Mouse (Mus musculus) ES-CJ7 (cell line): Measurements from ENCODE around the gene Wnt5b.

Source experiments
- DNase-seq: peaks from one replicate; pipeline ENCODE4 v3.0.0; 2011; ENCODE audit warnings: low read depth, low spot score

Gene Wnt5b

DNA sequence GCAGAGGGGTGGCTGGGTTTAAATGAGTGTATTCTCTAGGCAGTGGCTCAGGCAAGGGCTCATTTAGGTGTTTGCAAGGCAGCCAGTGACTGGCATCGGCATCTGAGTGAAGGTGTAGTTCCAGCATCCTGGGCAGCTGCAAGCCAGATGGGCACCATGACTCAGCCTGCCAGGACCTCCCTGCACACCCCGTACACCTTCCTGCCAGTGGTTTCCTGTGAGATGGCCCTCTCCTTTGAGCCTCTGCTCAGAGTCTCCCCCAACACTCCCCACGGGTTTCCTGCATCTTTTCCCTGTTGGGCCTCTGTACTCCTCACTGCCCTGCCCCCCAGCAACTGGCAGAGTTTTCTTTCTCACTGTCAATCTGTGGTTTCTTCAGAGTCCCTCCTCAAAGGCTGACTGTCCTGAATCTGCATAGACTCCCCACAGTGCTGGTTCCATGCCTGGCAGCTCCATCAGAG lies 22.2 kb downstream of the Wnt5b start:
- no peak for DNase-seq

DNA sequence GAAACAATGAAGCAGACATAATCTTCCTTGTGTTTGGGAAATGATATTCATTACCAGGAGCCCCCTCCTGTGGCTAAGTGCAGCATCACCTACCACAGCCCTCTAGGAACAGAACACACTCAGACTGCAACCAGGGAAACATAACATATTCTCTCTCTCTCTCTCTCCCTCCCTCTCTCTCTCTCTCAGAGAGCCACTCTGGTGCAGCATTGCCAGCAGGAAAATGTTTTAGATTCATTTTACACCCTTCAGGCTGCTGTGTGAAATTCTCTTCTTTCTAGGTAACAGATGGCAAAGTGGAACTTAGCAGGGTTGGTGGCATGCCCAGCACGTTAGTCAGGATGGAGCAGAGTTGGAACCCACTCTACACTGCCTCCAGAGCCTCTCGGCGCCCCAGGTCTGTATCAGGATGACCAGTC lies 22.7 kb downstream of the Wnt5b start:
- DNase-seq: no peak

GRCm38 (mm10) chr6:119520731-119521130 lies 23.4 kb downstream of the Wnt5b start:
- peak; percentile 22 for DNase-seq

DNA sequence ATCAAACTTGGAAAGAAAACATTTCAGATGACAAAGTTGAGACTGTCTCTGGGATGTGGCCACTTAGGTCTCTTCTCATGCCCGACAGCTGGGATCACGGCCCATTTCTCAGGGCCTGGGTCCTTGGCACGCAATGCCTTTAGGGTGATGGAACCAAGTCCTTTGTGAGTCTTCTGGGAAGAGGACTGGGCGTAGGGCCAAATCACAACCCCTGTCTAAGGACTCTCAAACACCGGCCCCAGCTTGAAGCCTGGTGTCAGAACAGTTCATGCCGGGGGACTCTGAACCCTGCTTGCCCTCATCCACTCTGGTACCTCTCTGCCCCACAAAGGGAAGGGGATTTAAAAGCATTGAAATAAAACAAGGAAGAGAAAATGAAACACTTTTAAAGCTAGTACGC lies 30.1 kb downstream of the Wnt5b start:
- DNase-seq: no peak

- DNase-seq: no peak
These were observed 30.7 kb downstream of the Wnt5b start for GRCm38 (mm10) chr6:119513452-119513851.

- DNase-seq: no peak
These were observed 31.4 kb downstream of the Wnt5b start for GRCm38 (mm10) chr6:119512701-119513100.

DNA sequence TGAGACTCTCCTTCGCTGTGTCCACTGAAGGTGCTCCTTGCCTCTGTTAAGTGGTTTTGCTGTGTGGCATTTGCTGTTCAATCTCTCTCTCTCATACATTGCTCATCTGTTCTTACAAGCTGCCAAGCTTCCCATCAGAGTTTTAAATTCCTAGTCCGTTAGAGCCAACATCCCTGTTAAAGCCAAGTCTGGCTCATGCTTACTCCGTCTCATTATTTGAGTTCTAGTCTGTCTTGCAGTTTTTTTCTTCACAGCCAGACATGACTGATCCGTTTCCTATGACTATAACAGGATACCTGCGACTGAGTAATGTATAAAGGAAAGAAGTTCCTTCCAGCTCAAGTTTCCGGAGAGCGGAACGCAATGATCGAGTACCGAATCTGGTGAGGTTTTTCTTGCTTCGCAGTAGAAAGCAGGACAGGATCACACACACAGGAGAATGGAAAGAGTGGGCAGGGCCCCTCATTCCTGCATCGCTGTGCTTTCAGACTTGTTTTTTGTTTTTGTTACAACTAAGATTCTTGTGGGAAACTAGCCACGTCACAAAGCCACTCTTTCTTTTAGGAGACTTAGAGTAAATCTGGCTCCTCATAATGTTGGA lies 34.6 kb downstream of the Wnt5b start:
- no peak for DNase-seq

- DNase-seq: no peak
These were observed 35.3 kb downstream of the Wnt5b start for GRCm38 (mm10) chr6:119508634-119509375.

DNA sequence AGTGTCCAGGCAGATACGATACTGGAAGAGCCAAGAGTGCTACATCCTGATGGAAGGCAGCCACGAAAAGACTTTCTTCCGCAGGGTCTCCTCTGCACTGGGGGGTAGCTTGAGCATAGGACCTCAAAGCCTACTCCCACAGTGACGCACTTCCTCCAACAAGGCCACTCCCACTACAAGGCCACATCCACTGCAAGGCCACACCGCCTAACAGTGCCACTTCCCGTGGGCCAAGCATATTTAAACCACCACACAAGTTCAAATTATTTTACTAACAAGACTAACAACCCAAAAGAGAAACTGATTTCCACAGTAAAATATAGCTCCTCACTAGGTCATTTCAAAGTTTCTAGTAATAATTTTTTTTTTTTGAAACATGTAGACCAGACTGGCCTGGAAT lies 35.9 kb downstream of the Wnt5b start:
- no peak for DNase-seq

GRCm38 (mm10) chr6:119505525-119506225 lies 38.5 kb downstream of the Wnt5b start:
- DNase-seq: peak; percentile 28

DNA sequence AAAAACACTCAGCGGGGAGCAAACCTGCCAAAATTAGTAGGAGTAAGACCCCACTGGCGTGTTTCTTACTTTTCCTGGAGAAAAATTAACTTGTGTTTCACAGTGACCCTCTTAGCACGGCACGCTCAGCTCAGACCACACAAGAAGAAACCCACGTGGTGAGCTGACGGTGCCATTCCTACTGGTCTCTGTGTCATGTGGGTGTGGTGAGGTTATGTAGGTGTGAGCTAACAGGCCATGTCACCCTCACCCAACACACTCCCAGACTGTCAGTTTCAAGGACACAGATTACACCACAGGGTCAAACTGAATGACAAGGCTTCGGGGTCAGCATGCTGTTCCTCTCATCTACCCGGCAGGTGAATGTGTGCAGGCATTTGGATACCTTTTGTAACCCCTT lies 39.4 kb downstream of the Wnt5b start:
- DNase-seq: peak; percentile 31

- no peak for DNase-seq
These were observed 42.1 kb downstream of the Wnt5b start for GRCm38 (mm10) chr6:119502031-119502430.

DNA sequence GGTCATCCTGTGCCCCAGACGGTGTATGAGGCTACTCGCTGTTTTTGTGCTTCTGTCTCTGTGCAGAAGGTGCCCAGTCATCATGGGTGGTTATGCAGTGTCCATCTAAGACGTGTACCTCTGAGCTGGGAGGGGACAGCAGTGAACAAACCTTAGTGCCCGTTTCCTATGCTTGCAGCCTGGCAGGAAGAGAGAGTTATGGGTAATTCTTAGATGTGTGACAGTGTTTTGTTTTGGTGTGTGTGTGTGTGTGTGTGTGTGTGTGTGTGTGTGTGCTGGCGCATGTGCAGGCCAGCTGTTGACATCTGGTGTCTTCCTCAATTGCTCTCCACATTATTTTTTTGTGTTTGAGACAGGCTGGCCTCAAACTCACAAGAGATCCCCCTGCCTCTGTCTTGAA lies 44.1 kb downstream of the Wnt5b start:
- no peak for DNase-seq

GRCm38 (mm10) chr6:119499271-119499670 lies 44.9 kb downstream of the Wnt5b start:
- DNase-seq: peak; percentile 42

DNA sequence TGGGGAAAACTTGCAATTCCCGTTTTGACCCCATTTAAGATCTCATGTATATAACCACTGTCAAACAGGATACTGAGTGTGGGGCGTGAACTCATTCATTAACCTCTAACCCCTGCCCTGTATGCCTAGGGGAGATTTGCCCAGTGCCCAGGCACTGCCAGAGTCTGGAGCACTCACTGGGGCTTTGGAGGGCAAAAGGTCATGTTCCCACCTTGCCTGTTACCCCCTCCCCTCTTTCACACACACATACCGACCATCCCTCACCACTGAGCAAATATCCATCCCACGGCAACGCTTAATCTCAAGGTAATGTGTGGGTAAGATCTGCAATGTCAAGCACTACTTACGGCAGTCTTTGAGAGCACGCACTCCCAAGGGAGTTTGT lies 51.5 kb downstream of the Wnt5b start:
- no peak for DNase-seq

- no peak for DNase-seq
These were observed 52.0 kb downstream of the Wnt5b start for GRCm38 (mm10) chr6:119491997-119492629.

DNA sequence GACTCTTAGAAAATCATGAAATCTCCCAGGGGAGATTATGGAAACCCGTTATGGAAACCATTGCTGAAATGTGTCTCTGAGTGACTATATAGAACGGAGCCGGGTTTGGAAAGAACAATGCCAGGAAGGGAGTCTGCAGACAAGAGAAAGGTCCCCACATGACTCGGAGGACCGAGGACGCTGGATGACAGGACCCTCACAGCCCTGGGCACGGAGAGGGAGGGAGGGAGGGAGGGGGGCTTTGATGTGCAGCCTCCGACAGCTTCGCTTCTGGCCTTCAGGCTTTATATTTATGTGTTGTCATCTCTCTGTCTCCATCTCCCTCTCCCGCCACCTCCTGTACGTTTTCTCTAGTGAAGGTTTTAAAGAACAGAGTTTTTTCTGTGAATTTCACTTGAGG lies 53.1 kb downstream of the Wnt5b start:
- DNase-seq: no peak

DNA sequence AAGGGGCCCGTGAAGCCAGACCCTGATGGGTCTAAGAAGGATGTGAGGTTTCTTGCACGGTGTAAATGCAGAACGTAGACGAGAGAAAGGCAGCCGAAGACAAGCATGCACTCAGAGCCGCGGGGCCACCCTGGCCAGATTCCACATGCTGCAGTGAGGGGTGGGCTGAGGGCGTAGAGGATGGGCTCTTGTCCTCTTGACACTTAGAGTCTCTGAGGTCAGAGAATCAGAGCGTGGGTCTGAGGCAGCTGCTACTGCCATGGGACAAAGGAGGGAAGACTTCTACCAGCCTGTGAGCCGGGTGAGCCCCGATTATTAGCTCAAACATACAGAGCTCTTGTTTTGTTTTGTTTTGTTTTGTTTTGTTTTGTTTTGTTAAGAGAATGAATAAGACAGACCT lies 53.6 kb downstream of the Wnt5b start:
- DNase-seq: no peak

DNA sequence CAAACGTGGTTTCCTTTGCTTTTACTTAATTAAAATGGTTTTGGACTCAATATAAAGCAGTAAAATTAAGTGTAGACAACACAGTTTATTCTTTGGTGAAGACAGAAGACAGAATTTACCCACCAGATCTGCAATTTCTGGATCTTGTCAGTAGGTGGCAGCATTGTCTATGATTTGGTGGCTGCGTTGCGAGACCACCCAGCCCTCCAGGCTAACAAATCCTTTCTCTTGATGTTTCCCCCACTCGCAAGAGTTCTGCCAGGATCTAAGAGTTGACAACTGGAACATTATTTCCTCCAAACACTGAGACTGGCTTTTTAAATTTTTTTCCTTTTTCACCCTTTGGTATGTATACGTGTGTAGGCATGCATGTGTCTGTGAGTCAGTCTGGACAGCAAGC lies 54.4 kb downstream of the Wnt5b start:
- peak; percentile 59 for DNase-seq

DNA sequence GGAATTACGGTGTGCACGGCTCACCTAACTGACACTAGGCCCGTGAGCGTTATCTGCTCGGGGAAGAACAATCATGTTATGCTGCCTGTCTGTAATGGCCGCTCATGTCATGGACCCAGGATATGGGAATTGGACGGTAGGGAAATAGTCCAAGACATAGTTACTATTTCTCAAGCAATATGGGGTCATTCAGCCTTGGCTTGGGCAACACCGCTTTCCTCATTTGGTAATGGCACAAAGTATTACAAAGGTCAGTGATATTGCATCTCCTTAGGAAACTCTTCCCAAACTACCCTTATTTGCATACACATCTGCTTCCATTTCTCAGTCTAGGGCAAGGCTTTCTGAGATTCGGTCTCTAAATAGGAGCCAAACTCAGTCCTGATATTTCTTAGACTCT lies 56.5 kb downstream of the Wnt5b start:
- DNase-seq: no peak

DNA sequence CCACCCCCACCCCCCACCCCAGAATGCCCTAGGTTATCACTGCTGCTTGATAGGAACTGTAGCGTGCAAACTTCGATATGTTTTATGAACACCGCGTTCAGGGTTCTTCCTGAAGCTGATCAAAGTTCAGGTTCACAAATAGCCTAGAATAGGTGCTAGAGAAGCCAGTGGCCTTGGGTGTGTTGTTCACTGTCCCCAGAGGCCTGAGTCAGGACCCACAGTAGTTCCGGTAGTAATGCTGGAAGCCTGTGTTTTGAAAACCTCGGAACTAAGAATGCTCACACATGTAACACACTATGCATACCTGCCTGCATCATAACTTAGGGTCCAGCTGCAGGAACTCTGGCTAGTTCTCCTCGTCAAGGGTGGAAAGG lies 57.1 kb downstream of the Wnt5b start:
- no peak for DNase-seq

- no peak for DNase-seq
These were observed 57.6 kb downstream of the Wnt5b start for GRCm38 (mm10) chr6:119486381-119487084.
